Mouse (Mus musculus): ENCODE measurements at regions not wholly inside any gene's neighbourhood (a gene's known extent, or its start where the extent isn't known, plus 50 kb on each side); places are given as distances from the start of the nearest gene placed in this dataset.
A peak's percentile ranks its signal among the peaks of the same experiment; 100 is the strongest.

- DNase-seq (ENCODE audit: low spot score): peak; percentile 77
Observed at GRCm38 (mm10) chr17:10001071-10001591, 318.5 kb downstream of the Qk start.

GRCm38 (mm10) chr17:9995321-9995720, 324.3 kb downstream of the Qk start:
- no peak for DNase-seq (ENCODE audit: low spot score)

- DNase-seq (ENCODE audit: low spot score): no peak
Observed at GRCm38 (mm10) chr17:9990744-9991143, 321.2 kb upstream of the Pabpc6 start.

GRCm38 (mm10) chr17:9981273-9981672, 311.8 kb upstream of the Pabpc6 start:
- no peak for DNase-seq (ENCODE audit: low spot score)

GRCm38 (mm10) chr17:9976866-9977421, 307.4 kb upstream of the Pabpc6 start:
- DNase-seq (ENCODE audit: low spot score): no peak

DNA sequence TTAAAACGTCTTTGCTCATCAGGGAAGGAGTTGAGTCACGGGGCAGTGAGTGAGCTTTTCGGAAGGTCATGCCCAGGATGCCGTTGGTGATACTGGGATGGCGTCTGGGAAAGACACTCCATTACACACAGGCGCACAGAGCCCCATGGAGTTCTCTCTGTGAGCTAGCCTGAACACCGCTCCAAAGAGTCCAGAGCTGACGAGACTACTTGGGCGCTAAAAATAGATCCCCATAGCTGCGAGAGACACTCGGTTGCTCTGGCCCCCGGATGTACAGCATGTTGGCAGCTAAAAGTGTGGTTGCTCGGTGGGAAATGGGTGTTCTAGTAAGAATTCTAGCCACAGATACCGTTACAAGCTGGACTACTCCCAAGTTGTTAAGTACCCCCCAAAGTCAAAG, 306.5 kb upstream of the Pabpc6 start:
- DNase-seq (ENCODE audit: low spot score): no peak

DNA sequence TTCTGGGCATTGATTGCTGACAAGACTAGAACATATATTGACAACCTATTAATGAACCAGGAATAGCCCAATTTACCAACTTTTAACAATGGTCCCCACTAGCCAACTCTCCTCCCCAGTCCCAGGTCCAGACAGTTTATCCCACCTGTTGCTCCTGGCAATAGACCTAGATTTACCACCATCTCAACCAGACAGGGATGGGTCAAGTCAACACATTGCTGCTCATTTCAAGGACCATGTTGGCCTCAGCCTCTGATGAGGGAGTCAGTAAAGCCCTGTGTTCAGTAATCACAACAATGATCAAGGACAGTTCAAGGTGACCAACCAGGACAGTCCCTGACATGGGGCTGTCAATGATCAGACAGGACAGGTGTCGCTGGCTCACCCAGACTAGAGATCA, 305.6 kb upstream of the Pabpc6 start:
- no peak for DNase-seq (ENCODE audit: low spot score)

- DNase-seq (ENCODE audit: low spot score): no peak
Observed at GRCm38 (mm10) chr17:9967988-9968387, 298.5 kb upstream of the Pabpc6 start.

GRCm38 (mm10) chr17:9962893-9963436, 293.4 kb upstream of the Pabpc6 start:
- DNase-seq (ENCODE audit: low spot score): no peak

- DNase-seq (ENCODE audit: low spot score): no peak
Observed at GRCm38 (mm10) chr17:9948985-9949667, 279.6 kb upstream of the Pabpc6 start.

DNA sequence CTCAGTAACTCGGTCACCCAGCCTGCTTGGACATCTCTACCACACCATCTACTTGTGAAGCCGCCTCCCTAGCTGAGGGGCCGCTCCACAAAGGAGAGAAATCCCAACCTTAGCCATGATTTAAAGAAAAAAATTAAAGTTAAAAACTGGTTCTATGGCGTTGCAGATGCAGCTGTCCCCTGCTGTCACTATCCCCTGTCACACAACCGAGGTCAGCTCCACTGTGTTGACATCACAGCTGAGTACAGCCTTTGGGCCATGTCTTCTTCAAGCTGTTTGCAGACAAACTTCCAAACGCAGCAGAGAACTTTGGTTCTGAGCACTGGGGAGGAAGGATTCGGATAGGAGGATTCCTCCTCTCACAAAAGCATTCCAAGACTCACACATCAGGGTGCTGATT, 278.1 kb upstream of the Pabpc6 start:
- no peak for DNase-seq (ENCODE audit: low spot score)

DNA sequence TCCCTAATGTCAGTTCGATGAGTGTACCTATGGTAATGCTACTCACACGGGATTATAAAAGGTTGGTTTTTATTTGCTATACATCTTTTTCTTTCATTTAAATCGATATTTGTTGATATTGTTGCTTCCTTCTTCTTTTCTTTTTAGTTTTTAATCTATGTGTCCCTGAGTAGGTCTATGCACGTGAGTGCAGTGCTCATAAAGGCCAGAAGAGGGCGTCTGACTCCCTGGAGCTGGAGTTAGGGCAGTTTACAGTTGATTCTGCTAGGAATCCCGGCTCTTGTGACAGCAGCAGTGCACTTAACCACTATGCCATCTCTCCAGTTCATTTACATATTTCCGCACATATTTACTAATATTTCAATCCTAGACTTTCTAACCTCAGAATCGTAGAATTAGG, 275.0 kb upstream of the Pabpc6 start:
- no peak for DNase-seq (ENCODE audit: low spot score)

- DNase-seq (ENCODE audit: low spot score): no peak
Observed at GRCm38 (mm10) chr17:9942171-9942570, 272.7 kb upstream of the Pabpc6 start.

GRCm38 (mm10) chr17:9939576-9939975, 270.1 kb upstream of the Pabpc6 start:
- DNase-seq (ENCODE audit: low spot score): no peak

- DNase-seq (ENCODE audit: low spot score): no peak
Observed at GRCm38 (mm10) chr17:9938426-9938825, 268.9 kb upstream of the Pabpc6 start.

DNA sequence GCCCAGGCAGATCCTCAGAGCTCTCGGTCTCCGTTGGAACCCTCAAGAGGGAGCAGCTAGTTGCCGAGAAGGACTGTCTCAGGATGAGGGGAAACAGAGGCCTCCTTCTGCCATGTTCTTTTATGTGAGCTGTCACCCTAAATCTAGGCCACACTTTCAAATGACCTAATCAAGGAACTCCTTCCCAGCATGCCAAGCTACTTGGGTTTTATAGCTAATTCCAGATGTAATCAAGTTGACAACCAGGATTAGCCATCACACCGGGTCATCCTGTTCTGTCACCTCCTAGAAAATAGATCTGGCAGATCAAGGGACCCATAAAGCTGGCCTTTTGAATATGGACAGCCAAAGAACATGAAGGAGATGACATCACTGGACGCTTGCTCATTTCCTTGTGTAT, 267.7 kb upstream of the Pabpc6 start:
- no peak for DNase-seq (ENCODE audit: low spot score)

DNA sequence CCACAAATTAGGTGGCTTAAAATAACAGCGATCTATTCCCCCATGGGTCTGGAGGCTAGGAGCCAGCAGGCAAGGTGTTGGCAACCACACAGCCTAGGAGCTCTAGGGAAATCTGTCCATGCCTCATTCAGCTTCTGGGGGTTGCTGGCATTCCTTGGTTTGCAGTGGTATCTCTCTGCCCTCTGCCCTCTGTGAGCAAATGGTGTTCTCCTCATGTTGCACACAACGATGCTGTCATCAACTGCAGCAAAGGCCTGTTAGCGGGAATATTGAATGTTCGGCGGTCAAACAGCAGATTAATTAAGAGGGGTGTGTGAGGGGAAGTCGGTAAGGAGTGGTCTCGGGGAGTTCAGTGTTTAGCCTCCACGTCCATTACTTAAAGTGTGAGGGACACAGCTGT, 262.7 kb upstream of the Pabpc6 start:
- no peak for DNase-seq (ENCODE audit: low spot score)

- DNase-seq (ENCODE audit: low spot score): no peak
Observed at GRCm38 (mm10) chr17:9931526-9931925, 262.0 kb upstream of the Pabpc6 start.

DNA sequence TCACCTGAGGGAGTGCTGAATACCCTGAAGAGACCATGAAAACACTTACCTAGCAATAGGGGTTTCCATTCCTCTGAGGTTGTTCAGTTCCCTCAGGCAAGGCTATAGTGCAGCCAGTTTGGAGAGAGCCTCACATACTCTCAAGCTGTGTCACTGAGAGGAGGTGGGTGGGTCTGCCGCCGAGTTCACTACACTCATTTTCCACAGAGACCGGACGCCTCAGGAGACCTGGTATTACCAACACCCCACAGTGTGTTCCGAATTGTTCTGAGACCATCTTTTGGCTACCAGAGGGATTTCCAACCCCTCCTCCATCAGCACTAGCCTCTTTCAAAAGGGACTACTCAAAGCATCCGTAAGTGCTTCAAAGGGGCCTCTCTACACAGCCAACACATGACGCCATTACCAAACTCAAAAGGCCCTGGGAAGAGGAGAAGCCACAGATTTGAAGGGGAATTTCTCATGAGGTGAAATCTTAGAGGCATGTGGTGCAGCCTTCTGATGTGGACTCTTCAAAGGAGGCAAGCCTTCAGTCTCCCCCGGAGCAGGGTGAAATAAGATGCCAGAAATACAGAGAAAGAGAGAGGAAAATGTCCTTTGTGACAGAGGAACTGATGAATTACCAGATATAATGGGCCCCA, 260.1 kb upstream of the Pabpc6 start:
- DNase-seq (ENCODE audit: low spot score): no peak

GRCm38 (mm10) chr17:9927724-9928123, 258.2 kb upstream of the Pabpc6 start:
- DNase-seq (ENCODE audit: low spot score): no peak

DNA sequence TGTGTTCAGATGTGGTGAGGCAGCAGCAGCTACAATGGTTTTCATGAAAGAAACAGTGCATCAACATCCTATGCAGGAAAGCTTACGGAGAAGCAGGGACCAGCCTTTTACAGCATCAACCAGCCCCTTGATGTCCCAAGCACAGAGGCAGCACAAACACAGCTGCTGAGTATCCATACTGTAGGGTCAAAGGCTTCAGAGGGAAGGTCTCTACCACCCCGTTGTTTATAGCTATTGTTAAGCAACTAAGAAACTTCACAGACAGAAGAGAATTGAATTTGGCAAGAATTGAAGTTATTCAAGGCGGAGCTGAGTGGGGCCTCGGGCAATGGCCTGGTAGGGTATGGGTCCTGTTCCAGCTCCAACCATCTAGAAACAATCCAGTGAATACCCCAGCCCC, 256.8 kb upstream of the Pabpc6 start:
- no peak for DNase-seq (ENCODE audit: low spot score)

- no peak for DNase-seq (ENCODE audit: low spot score)
Observed at GRCm38 (mm10) chr17:9921326-9921725, 251.8 kb upstream of the Pabpc6 start.

GRCm38 (mm10) chr17:9917031-9917430, 247.5 kb upstream of the Pabpc6 start:
- no peak for DNase-seq (ENCODE audit: low spot score)

Measured in gastrocnemius, adult 18-20 months (tissue).